Mouse (Mus musculus) myocyte (in vitro differentiated cells): ENCODE data around the gene Prkag1. TPM values are rescaled to one million over a fixed set of nuclear protein-coding genes. Genes with fewer than 3 reads are reported as not detected.

ENCODE experiments used
- H3K27me3 ChIP-seq: one replicate; pipeline ENCODE4 v1.6.1; 2011; ENCODE audit not compliant: control insufficient read depth, insufficient read depth, insufficient read length
- H3K36me3 ChIP-seq: one replicate; pipeline ENCODE4 v1.6.1; 2011; ENCODE audit not compliant: control insufficient read depth, insufficient read depth
- H3K4me2 ChIP-seq: one replicate; pipeline ENCODE4 v1.6.1; 2011; ENCODE audit warnings: low read depth, control low read depth
- H3K4me3 ChIP-seq: one replicate; pipeline ENCODE4 v1.5.1; 2011; ENCODE audit warnings: mild to moderate bottlenecking, control low read depth, moderate library complexity
- H3K79me2 ChIP-seq: one replicate; pipeline ENCODE4 v1.6.1; 2011; ENCODE audit not compliant: control insufficient read depth, insufficient read depth
- H3ac ChIP-seq: one replicate; pipeline ENCODE4 v1.6.1; 2011; ENCODE audit not compliant: control insufficient read depth, insufficient read length
- CEBPB ChIP-seq: IDR thresholded peaks from 2 replicates; pipeline ENCODE4 v1.6.1; 2011; ENCODE audit warnings: mild to moderate bottlenecking, moderate library complexity; ENCODE audit not compliant: poor library complexity, insufficient read depth, severe bottlenecking
- E2F4 ChIP-seq: IDR thresholded peaks from one replicate; pipeline ENCODE4 v1.6.1; 2011; ENCODE audit warnings: mild to moderate bottlenecking, control low read depth, moderate library complexity; ENCODE audit not compliant: insufficient read depth
- MAX ChIP-seq: IDR thresholded peaks from one replicate; pipeline ENCODE4 v1.6.1; 2011; ENCODE audit warnings: low read depth, mild to moderate bottlenecking, control low read depth
- MYOD1 ChIP-seq, 3 experiments: IDR thresholded peaks; one replicate each; pipeline ENCODE4 v1.6.1; 2011; ENCODE audit warnings: control low read depth in 2 of 3, low read depth in 2 of 3, mild to moderate bottlenecking in 2 of 3, moderate library complexity in 1 of 3; ENCODE audit not compliant: insufficient read length in 2 of 3, control insufficient read depth in 1 of 3
- MYOG ChIP-seq, 3 experiments: IDR thresholded peaks; one replicate each; pipeline ENCODE4 v1.6.1; 2011; ENCODE audit warnings: control low read depth in 2 of 3, low read depth in 2 of 3, mild to moderate bottlenecking in 2 of 3; ENCODE audit not compliant: insufficient read length in 2 of 3, control insufficient read depth in 1 of 3, insufficient read depth in 1 of 3
- POLR2A ChIP-seq: IDR thresholded peaks from one replicate; pipeline ENCODE4 v1.6.1; 2011; ENCODE audit warnings: low read depth, mild to moderate bottlenecking, control low read depth, moderate library complexity; ENCODE audit not compliant: insufficient read length
- POLR2AphosphoS2 ChIP-seq: IDR thresholded peaks from one replicate; pipeline ENCODE4 v1.6.1; 2011; ENCODE audit warnings: low read depth, control low read depth; ENCODE audit not compliant: insufficient read length
- REST ChIP-seq: IDR thresholded peaks from one replicate; pipeline ENCODE4 v1.6.1; 2011; ENCODE audit warnings: mild to moderate bottlenecking, control low read depth, moderate library complexity; ENCODE audit not compliant: insufficient read depth, insufficient read length
- SRF ChIP-seq: IDR thresholded peaks from one replicate; pipeline ENCODE4 v1.6.1; 2011; ENCODE audit warnings: low read depth; ENCODE audit not compliant: control insufficient read depth, insufficient read length
- TCF12 ChIP-seq: IDR thresholded peaks from one replicate; pipeline ENCODE4 v1.6.1; 2011; ENCODE audit warnings: mild to moderate bottlenecking, control low read depth; ENCODE audit not compliant: poor library complexity, insufficient read depth, severe bottlenecking
- TCF3 ChIP-seq: IDR thresholded peaks from one replicate; pipeline ENCODE4 v1.6.1; 2011; ENCODE audit warnings: low read depth, control low read depth; ENCODE audit not compliant: insufficient read length
- USF1 ChIP-seq: IDR thresholded peaks from one replicate; pipeline ENCODE4 v1.6.1; 2011; ENCODE audit warnings: low read depth, mild to moderate bottlenecking, control low read depth, moderate library complexity
- polyA plus RNA-seq: library from polyadenylated mRNA; unstranded; fragments of >200 nt; fragmentation: generic; extraction: Trizol; gene quantifications from one replicate; pipeline ENCODE4 v1.2.1, GENCODE M21; 2012; ENCODE audit warnings: missing spikeins

Gene Prkag1
- polyA plus RNA-seq, result 99.7 TPM

DNA sequence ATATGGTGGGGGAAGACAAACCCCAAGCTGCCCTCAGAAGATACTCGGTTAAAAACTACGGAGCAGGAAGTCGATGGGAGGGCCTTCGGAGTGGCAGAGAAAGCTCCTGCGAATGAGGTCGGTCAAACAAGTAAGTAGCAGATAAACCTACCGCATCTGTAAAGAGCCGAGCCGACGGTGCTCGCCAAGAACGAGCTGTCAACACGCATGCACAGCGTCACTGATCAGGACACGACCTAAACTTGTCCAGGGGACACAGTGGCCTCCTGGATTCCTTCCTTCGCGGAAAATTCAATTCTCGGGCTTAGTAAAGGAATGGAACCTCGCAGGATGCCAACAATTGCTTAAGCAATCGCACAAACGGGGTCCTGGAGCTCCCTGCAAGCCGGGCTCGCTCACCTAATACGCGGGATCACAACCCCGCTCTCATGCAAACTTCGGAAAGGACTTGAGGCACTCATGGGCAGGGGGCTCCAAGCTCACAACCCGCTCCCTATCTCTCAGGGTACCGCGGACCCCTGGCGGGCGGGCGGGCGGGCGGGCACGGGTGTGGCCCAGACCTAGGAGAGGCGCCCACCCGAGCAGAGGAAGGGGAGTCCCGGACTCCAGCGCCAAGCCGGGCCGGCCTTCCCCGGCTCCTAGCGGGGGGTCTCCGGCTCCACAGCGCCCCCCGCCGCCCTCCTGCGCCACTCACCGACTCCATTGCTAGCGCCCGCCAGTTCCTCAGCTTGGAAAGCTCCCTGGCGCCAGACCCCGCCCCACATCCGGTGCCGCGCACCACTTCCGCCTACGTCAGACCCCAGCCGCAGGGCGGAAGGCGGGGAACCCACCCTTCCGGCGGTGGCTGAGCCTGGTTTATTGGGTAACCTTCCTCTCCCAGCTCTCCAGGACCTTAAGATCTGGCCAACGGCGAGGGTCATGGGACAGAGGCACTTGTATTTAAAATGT lies at the start of gene Prkag1:
Gene Prkag1 (minus strand): TSS at position 786 of the 948 bp plus-strand sequence.
- H3K27me3 ChIP-seq, result no peaks in the 10 kb centered on the region
- peak within 1 kb of the TSS; percentile 7 for H3ac ChIP-seq
- peaks cover 44% of the 10 kb centered on the region for H3K79me2 ChIP-seq
- TF ChIP-seq TCF12, result no peak
- TF ChIP-seq CEBPB, result peak; percentile 76
- TF ChIP-seq REST, result peak; percentile 8
- peak; percentile 99 for TF ChIP-seq POLR2AphosphoS2
- no peak for TF ChIP-seq MAX
- no peak for TF ChIP-seq USF1
- TF ChIP-seq MYOD1 (IDR thresholded peaks at IDR 0.05; ENCODE audit: control insufficient read depth in 1 of 3, insufficient read length in 2 of 3, low read depth in 2 of 3), result no peak
- TF ChIP-seq POLR2A, result peak; percentile 84
- TF ChIP-seq TCF3, result no peak
- peak; percentile 58 for TF ChIP-seq E2F4
- peak in 1 of 3 experiments; percentile 59 for TF ChIP-seq MYOG (IDR thresholded peaks at IDR 0.05; ENCODE audit: control insufficient read depth in 1 of 3, insufficient read depth in 1 of 3, insufficient read length in 2 of 3, low read depth in 2 of 3)
- no peak for TF ChIP-seq SRF
- H3K4me2 ChIP-seq, result peak within 1 kb of the TSS; percentile 98
- peak within 1 kb of the TSS; percentile 83 for H3K4me3 ChIP-seq
- H3K36me3 ChIP-seq, result peaks cover 20% of the 10 kb centered on the region

DNA sequence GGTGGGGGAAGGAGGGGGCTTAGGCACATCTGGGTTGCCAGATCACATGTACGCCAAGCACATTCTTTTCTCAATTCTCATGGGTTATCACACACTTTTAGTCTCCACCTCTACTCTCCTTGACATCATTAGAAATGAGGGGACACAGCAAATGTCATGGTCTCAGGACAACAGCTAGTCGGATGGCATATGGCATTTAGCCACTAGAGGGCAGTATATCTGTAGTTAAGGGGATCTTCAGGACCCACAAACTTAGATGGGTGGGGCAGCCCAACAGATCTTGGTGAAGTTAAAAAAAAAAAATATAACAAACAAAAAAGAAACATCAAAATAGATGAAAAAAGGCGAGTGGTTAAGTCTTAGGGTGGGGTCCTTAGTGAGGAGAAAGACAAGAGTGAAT lies 46.0 kb upstream of the Prkag1 start:
- Histone ChIP-seq H3K79me2 (no peaks in the 10 kb centered on the region), H3ac (no peak overlapping the region), H3K36me3 (no peaks in the 10 kb centered on the region), H3K4me2 (no peak overlapping the region), H3K4me3 (no peak overlapping the region), H3K27me3 (no peaks in the 10 kb centered on the region)
- TF ChIP-seq TCF3, result no peak
- no peak for TF ChIP-seq POLR2AphosphoS2
- no peak for TF ChIP-seq USF1
- TF ChIP-seq CEBPB, result no peak
- no peak for TF ChIP-seq E2F4
- no peak for TF ChIP-seq MYOD1 (IDR thresholded peaks at IDR 0.05; ENCODE audit: control insufficient read depth in 1 of 3, insufficient read length in 2 of 3, low read depth in 2 of 3)
- no peak for TF ChIP-seq TCF12
- TF ChIP-seq MYOG (IDR thresholded peaks at IDR 0.05; ENCODE audit: control insufficient read depth in 1 of 3, insufficient read depth in 1 of 3, insufficient read length in 2 of 3, low read depth in 2 of 3), result no peak
- no peak for TF ChIP-seq MAX
- TF ChIP-seq REST, result no peak
- no peak for TF ChIP-seq SRF
- no peak for TF ChIP-seq POLR2A

DNA sequence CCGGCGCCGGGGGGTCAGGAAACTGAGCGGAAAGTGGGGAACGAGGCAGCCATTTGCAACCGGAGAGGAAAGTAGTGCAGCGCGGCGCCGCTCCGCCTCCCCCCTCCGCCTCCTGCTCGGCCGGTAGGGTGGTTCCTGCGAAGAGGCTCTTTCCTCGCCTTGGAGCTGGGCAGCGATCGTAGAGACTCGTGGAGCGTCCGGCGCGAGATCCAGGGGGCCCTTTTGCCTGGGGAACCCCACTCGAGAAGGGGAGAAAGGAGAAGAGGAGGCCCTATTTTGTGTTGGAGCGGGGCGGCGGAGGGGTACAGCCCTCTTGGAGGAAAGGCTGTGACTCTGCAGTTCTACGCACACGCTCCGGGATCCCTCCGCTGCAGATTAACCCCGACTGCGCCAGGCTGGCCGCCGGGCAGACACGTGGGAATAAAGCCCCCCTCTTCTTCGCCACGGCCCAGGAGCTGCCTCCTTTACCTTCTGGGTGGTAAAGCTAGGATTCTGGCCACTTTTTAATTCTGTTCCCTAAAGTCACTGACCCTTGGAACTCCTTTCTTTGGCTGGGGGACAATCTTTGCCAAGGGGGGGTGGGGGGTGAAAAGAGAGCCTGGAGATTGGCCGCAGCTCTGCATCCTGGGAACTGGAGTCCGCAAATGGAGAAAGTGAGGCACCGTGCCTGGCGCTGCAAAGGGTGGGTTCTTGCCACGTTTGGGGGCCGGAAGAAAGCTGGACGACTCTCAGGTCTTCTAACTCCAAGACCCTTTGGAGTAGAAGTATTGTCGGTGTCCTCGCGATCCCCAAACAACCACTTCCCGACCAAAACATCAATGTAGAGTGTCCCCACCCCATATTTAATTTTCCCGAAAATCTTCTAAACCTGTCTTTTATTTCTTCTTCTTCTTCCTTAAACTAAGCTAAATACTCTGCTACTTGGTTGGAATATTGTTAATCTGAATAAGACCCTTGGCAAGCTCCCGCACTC lies 40.9 kb upstream of the Prkag1 start:
- Histone ChIP-seq H3ac (peak overlapping the region; percentile 77), H3K79me2 (peaks cover 41% of the 10 kb centered on the region), H3K36me3 (no peaks in the 10 kb centered on the region), H3K4me3 (peak overlapping the region; percentile 93), H3K27me3 (no peaks in the 10 kb centered on the region), H3K4me2 (peak overlapping the region; percentile 96)
- TF ChIP-seq USF1, result peak; percentile 43
- peak; percentile 3 to 75 (median 49) for TF ChIP-seq MYOG (IDR thresholded peaks at IDR 0.05; ENCODE audit: control insufficient read depth in 1 of 3, insufficient read depth in 1 of 3, insufficient read length in 2 of 3, low read depth in 2 of 3)
- no peak for TF ChIP-seq SRF
- TF ChIP-seq E2F4, result no peak
- TF ChIP-seq POLR2AphosphoS2, result peak; percentile 77
- TF ChIP-seq TCF12, result no peak
- TF ChIP-seq TCF3, result no peak
- peak; percentile 84 for TF ChIP-seq MAX
- TF ChIP-seq CEBPB, result no peak
- peak; percentile 47 for TF ChIP-seq POLR2A
- TF ChIP-seq MYOD1 (IDR thresholded peaks at IDR 0.05; ENCODE audit: control insufficient read depth in 1 of 3, insufficient read length in 2 of 3, low read depth in 2 of 3), result peak in 1 of 3 experiments; percentile 59
- TF ChIP-seq REST, result no peak
